Mouse (Mus musculus): ENCODE data around the gene Pus7. TPM values are rescaled to one million over a fixed set of nuclear protein-coding genes. Genes with fewer than 3 reads are reported as not detected.
"Not testable (repeated sequence)": the region's sequence is repeated elsewhere in the genome, so short reads cannot be mapped to it uniquely, and the experiment has no call there.

Gene Pus7
- polyA plus RNA-seq, 1 experiment from 2014 or later = 37.6 TPM

GRCm38 (mm10) chr5:23709661-23710060 lies 73.8 kb downstream of the Pus7 start:
- no peak overlapping the region for H3K27ac ChIP-seq

GRCm38 (mm10) chr5:23706601-23707597 lies 76.6 kb downstream of the Pus7 start:
- ATAC-seq; H3K9ac ChIP-seq; H3K4me1 ChIP-seq; H3K27me3 ChIP-seq (replicated peaks); H3K4me2 ChIP-seq; H3K4me3 ChIP-seq; H3K27ac ChIP-seq: not testable (repeated sequence)
- Histone ChIP-seq H3K9me3 (replicated peaks) (peaks cover 73% of the 10 kb centered on the region), H3K36me3 (peaks cover 86% of the 10 kb centered on the region)
- WGBS (ENCODE audit: insufficient replicate concordance) = 92% methylated on average over 34 of the region's 34 CpGs

More at GRCm38 (mm10) chr5:23709661-23710060, 73.8 kb downstream of the Pus7 start:
- Histone ChIP-seq H3K4me2 (no peak overlapping the region), H3K27me3 (replicated peaks) (no peaks in the 10 kb centered on the region), H3K4me3 (no peak overlapping the region), H3K9me3 (replicated peaks) (peaks cover 50% of the 10 kb centered on the region), H3K36me3 (peaks cover 60% of the 10 kb centered on the region), H3K4me1 (peaks cover 15% of the 10 kb centered on the region), H3K9ac (no peak overlapping the region)
- WGBS (ENCODE audit: insufficient replicate concordance) = 77% methylated on average over 1 of the region's 1 CpGs
- ATAC-seq = no peak

DNA sequence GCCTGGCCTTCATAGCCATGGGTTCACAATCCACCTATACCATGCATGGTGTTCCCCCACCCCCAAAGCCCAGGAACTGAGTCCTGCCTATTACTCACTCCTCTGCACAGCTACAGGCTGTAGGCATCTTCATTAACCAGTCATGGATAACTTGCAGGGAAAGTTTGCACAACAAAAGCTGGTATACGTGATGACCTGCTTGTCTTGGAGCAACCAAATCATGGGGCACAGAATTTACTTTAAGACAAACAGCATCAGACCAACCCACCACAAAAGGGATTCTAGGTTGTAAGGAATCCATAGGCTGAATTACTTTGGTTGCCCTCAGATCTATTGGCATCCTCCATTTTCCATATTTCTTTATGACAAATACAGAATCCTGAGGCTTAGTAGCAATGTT lies 86.1 kb downstream of the Pus7 start:
- H3K36me3 ChIP-seq = peaks cover 47% of the 10 kb centered on the region
- H3K4me3 ChIP-seq = no peak overlapping the region
- WGBS (ENCODE audit: insufficient replicate concordance) = 81% methylated on average over 1 of the region's 1 CpGs
- H3K4me2 ChIP-seq = no peak overlapping the region
- no peaks in the 10 kb centered on the region for H3K27me3 ChIP-seq (replicated peaks)
- peaks cover 40% of the 10 kb centered on the region for H3K9me3 ChIP-seq (replicated peaks)
- no peak for ATAC-seq
- H3K27ac ChIP-seq = no peak overlapping the region
- H3K9ac ChIP-seq = no peak overlapping the region
- no peaks in the 10 kb centered on the region for H3K4me1 ChIP-seq

Other genes starting within 250 kb of the Pus7 start
- 9.2 and 9.4 TPM in 2 replicates for gene Srpk2, start 99.1 kb downstream of the Pus7 start, polyA plus RNA-seq (2016; fragmentation: Nextera tagmentation; extraction: Ambion mirVana)
- gene Rint1, start 4.0 kb upstream of the Pus7 start, polyA plus RNA-seq (2016; fragmentation: Nextera tagmentation; extraction: Ambion mirVana) = 35.5 and 35.9 TPM in 2 replicates
- 99.0 and 101 TPM in 2 replicates for gene Tomm7, start 60.5 kb upstream of the Pus7 start, polyA plus RNA-seq (2016; fragmentation: Nextera tagmentation; extraction: Ambion mirVana)
- 60.1 and 66.5 TPM in 2 replicates for gene Fam126a, start 247.0 kb upstream of the Pus7 start, polyA plus RNA-seq (2016; fragmentation: Nextera tagmentation; extraction: Ambion mirVana)

All from liver, embryonic 12.5 days (tissue).